Mouse (Mus musculus) small intestine, adult 2 months (tissue): ENCODE data around the gene Pcp4. TPM values are rescaled to one million over a fixed set of nuclear protein-coding genes. Genes with fewer than 3 reads are reported as not detected.

Experiments
- H3K27ac ChIP-seq: fragments of 200-500 bp; 2 replicates; pipeline ENCODE4 v1.5.1; 2012; ENCODE audit warnings: low read depth, low read length, control low read depth, inconsistent platforms; ENCODE audit not compliant: insufficient read depth
- H3K27me3 ChIP-seq: fragments of 200-500 bp; 2 replicates; pipeline ENCODE4 v1.6.1; 2012; ENCODE audit warnings: mild to moderate bottlenecking, moderate library complexity, low read length, inconsistent platforms; ENCODE audit not compliant: control insufficient read depth, insufficient read depth
- H3K36me3 ChIP-seq: fragments of 200-500 bp; 2 replicates; pipeline ENCODE4 v1.6.1; 2012; ENCODE audit warnings: mild to moderate bottlenecking, low read length, control low read depth, inconsistent platforms; ENCODE audit not compliant: control insufficient read depth, insufficient read depth
- H3K4me1 ChIP-seq: fragments of 200-500 bp; 2 replicates; pipeline ENCODE4 v1.6.1; 2012; ENCODE audit warnings: low read length, inconsistent platforms, mixed read lengths; ENCODE audit not compliant: control insufficient read depth, insufficient read depth, insufficient read length
- H3K4me3 ChIP-seq: fragments of 200-500 bp; 2 replicates; pipeline ENCODE4 v1.5.1; 2012; ENCODE audit warnings: low read depth, mild to moderate bottlenecking, control low read depth, inconsistent platforms, low read length, moderate library complexity
- CTCF ChIP-seq: fragments of 200-500 bp; IDR thresholded peaks from 2 replicates; pipeline ENCODE4 v1.5.1; 2012; ENCODE audit warnings: low read depth, mild to moderate bottlenecking, control low read depth, inconsistent platforms, low read length, moderate library complexity, mixed read lengths; ENCODE audit not compliant: insufficient replicate concordance, insufficient read length; ENCODE audit errors: extremely low read depth
- POLR2A ChIP-seq: fragments of 200-500 bp; IDR thresholded peaks from 2 replicates; pipeline ENCODE4 v1.6.1; 2012; ENCODE audit warnings: low read depth, mild to moderate bottlenecking, control low read depth, inconsistent platforms, low read length, moderate library complexity
- WGBS: fragments of 180-500 bp; shearing (Covaris S2); methylation state at CpG from one replicate; pipeline ENCODE4 v1.1.7; 2018; 5-methylcytosine and 5-hydroxymethylcytosine counted together
- polyA plus RNA-seq: library from polyadenylated mRNA; depleted of rRNA; stranded (reverse); fragments of >200 nt; gene quantifications from 2 replicates; pipeline ENCODE4 v1.2.3, GENCODE M21; 2012

Gene Pcp4
- polyA plus RNA-seq, 1 experiment, result 0.87 TPM

GRCm38 (mm10) chr16:96460788-96461187 is 6.6 kb upstream of the Pcp4 start:
- TF ChIP-seq CTCF, result no peak
- no peak for TF ChIP-seq POLR2A
- WGBS, result 36% methylated on average over 3 of the region's 3 CpGs
- no peaks in the 10 kb centered on the region for H3K4me1 ChIP-seq
- H3K36me3 ChIP-seq, result no peaks in the 10 kb centered on the region
- no peak overlapping the region for H3K27ac ChIP-seq
- no peaks in the 10 kb centered on the region; the same call in 1 of the 2 replicates for H3K27me3 ChIP-seq
- H3K4me3 ChIP-seq, result no peak overlapping the region

GRCm38 (mm10) chr16:96468011-96468410 is 605 bp downstream of the Pcp4 start:
- Histone ChIP-seq H3K36me3 (no peaks in the 10 kb centered on the region), H3K27me3 (no peaks in the 10 kb centered on the region; the same call in 1 of the 2 replicates), H3K4me1 (no peaks in the 10 kb centered on the region), H3K27ac (no peak overlapping the region), H3K4me3 (no peak overlapping the region)
- WGBS, result 52% methylated on average over 4 of the region's 4 CpGs
- TF ChIP-seq POLR2A (no peak), CTCF (no peak)

- H3K27ac ChIP-seq, result no peak overlapping the region
- H3K27me3 ChIP-seq, result no peaks in the 10 kb centered on the region; the same call in 1 of the 2 replicates
- no peak overlapping the region for H3K4me3 ChIP-seq
- TF ChIP-seq POLR2A, result no peak
- WGBS, result 70% methylated on average over 4 of the region's 4 CpGs
- no peaks in the 10 kb centered on the region for H3K36me3 ChIP-seq
- H3K4me1 ChIP-seq, result no peaks in the 10 kb centered on the region
These were observed 1.3 kb downstream of the Pcp4 start for GRCm38 (mm10) chr16:96468698-96469097.

GRCm38 (mm10) chr16:96469640-96470039 is 2.2 kb downstream of the Pcp4 start:
- Histone ChIP-seq H3K27me3 (no peaks in the 10 kb centered on the region), H3K4me3 (no peak overlapping the region), H3K36me3 (no peaks in the 10 kb centered on the region), H3K27ac (no peak overlapping the region), H3K4me1 (no peaks in the 10 kb centered on the region)
- WGBS, result 43% methylated on average over 4 of the region's 4 CpGs
- TF ChIP-seq CTCF, result peak; percentile 15; the same call in 1 of the 2 replicates
- no peak for TF ChIP-seq POLR2A

- 20% methylated on average over 5 of the region's 5 CpGs for WGBS
These were observed 5.0 kb downstream of the Pcp4 start for GRCm38 (mm10) chr16:96472361-96472760.

GRCm38 (mm10) chr16:96472816-96473215 is 5.4 kb downstream of the Pcp4 start:
- H3K27me3 ChIP-seq, result no peaks in the 10 kb centered on the region
- WGBS, result 44% methylated on average over 7 of the region's 7 CpGs
- no peak overlapping the region for H3K4me3 ChIP-seq
- no peaks in the 10 kb centered on the region for H3K36me3 ChIP-seq
- H3K27ac ChIP-seq, result no peak overlapping the region
- H3K4me1 ChIP-seq, result no peaks in the 10 kb centered on the region
- TF ChIP-seq POLR2A (no peak), CTCF (no peak)

More at GRCm38 (mm10) chr16:96472361-96472760, 5.0 kb downstream of the Pcp4 start:
- H3K36me3 ChIP-seq, result no peaks in the 10 kb centered on the region
- H3K27me3 ChIP-seq, result no peaks in the 10 kb centered on the region
- H3K27ac ChIP-seq, result no peak overlapping the region
- no peak overlapping the region for H3K4me3 ChIP-seq
- no peaks in the 10 kb centered on the region for H3K4me1 ChIP-seq
- no peak for TF ChIP-seq POLR2A
- no peak for TF ChIP-seq CTCF

- no peaks in the 10 kb centered on the region for H3K4me1 ChIP-seq
- no peak overlapping the region for H3K27ac ChIP-seq
- TF ChIP-seq POLR2A (no peak), CTCF (no peak)
- no peak overlapping the region for H3K4me3 ChIP-seq
- no peaks in the 10 kb centered on the region for H3K36me3 ChIP-seq
- WGBS, result 76% methylated on average over 3 of the region's 3 CpGs
- H3K27me3 ChIP-seq, result no peaks in the 10 kb centered on the region
These were observed 6.8 kb downstream of the Pcp4 start for GRCm38 (mm10) chr16:96474185-96474584.

GRCm38 (mm10) chr16:96481791-96482190 is 14.4 kb downstream of the Pcp4 start:
- H3K27me3 ChIP-seq, result no peaks in the 10 kb centered on the region
- no peaks in the 10 kb centered on the region for H3K36me3 ChIP-seq
- TF ChIP-seq CTCF (no peak), POLR2A (no peak)
- no peak overlapping the region for H3K4me3 ChIP-seq
- 85% methylated on average over 4 of the region's 4 CpGs for WGBS
- no peaks in the 10 kb centered on the region for H3K4me1 ChIP-seq
- no peak overlapping the region for H3K27ac ChIP-seq
